Mouse (Mus musculus): ENCODE data around the gene Nucks1. TPM values are rescaled to one million over a fixed set of nuclear protein-coding genes. Genes with fewer than 3 reads are reported as not detected.

The Nucks1 gene
- 94.5 and 94.6 TPM in 2 replicates for polyA plus RNA-seq (2015; fragmentation: Nextera tagmentation; extraction: Ambion mirVana)

- peak within 1 kb of the TSS; percentile 96 for H3K9ac ChIP-seq
- H3K4me1 ChIP-seq = peaks cover 22% of the 10 kb centered on the region
- H3K4me3 ChIP-seq = peak within 1 kb of the TSS; percentile 91
- peak within 1 kb of the TSS; percentile 98 for H3K27ac ChIP-seq
- H3K27me3 ChIP-seq = peaks cover 17% of the 10 kb centered on the region
- peaks cover 6% of the 10 kb centered on the region for H3K36me3 ChIP-seq
- H3K4me2 ChIP-seq (replicated peaks) = peak within 1 kb of the TSS; percentile 79
- 0% methylated on average over 35 of the region's 35 CpGs for WGBS
- H3K9me3 ChIP-seq = no peaks in the 10 kb centered on the region
- ATAC-seq (ENCODE audit: low FRiP score, low read depth) = peak; percentile 99
These were observed at the start of gene Nucks1 for GRCm38 (mm10) chr1:131910001-131910648. Gene Nucks1 (plus strand): TSS chr1:131910534.

GRCm38 (mm10) chr1:131861811-131862210 lies 48.5 kb upstream of the Nucks1 start:
- H3K4me2 ChIP-seq (replicated peaks) = no peak overlapping the region
- H3K9ac ChIP-seq = no peak overlapping the region
- WGBS = 79% methylated on average over 4 of the region's 4 CpGs
- no peak for ATAC-seq (ENCODE audit: low FRiP score, low read depth)
- H3K27ac ChIP-seq = no peak overlapping the region
- H3K4me1 ChIP-seq = no peaks in the 10 kb centered on the region
- no peak overlapping the region for H3K4me3 ChIP-seq
- H3K36me3 ChIP-seq = no peaks in the 10 kb centered on the region
- no peaks in the 10 kb centered on the region for H3K27me3 ChIP-seq
- H3K9me3 ChIP-seq = no peaks in the 10 kb centered on the region

- Histone ChIP-seq H3K9me3 (no peaks in the 10 kb centered on the region), H3K27ac (no peak overlapping the region), H3K4me2 (replicated peaks) (no peak overlapping the region), H3K4me3 (no peak overlapping the region), H3K4me1 (peaks cover 7% of the 10 kb centered on the region; the same call in 1 of the 2 replicates), H3K27me3 (no peaks in the 10 kb centered on the region), H3K36me3 (no peaks in the 10 kb centered on the region), H3K9ac (no peak overlapping the region)
- ATAC-seq (ENCODE audit: low FRiP score, low read depth) = no peak
- WGBS = 72% methylated on average over 5 of the region's 5 CpGs
These were observed 44.7 kb upstream of the Nucks1 start for GRCm38 (mm10) chr1:131865596-131865995.

GRCm38 (mm10) chr1:131866304-131866999 lies 43.9 kb upstream of the Nucks1 start:
- no peak overlapping the region for H3K9ac ChIP-seq
- no peak for ATAC-seq (ENCODE audit: low FRiP score, low read depth)
- 80% methylated on average over 6 of the region's 6 CpGs for WGBS
- no peak overlapping the region for H3K27ac ChIP-seq
- H3K27me3 ChIP-seq = no peaks in the 10 kb centered on the region
- H3K36me3 ChIP-seq = no peaks in the 10 kb centered on the region
- peak overlapping the region; percentile 84; the same call in 1 of the 2 replicates for H3K4me2 ChIP-seq (replicated peaks)
- H3K4me3 ChIP-seq = peak overlapping the region; percentile 61; the same call in 1 of the 2 replicates
- peaks cover 7% of the 10 kb centered on the region; the same call in 1 of the 2 replicates for H3K4me1 ChIP-seq
- H3K9me3 ChIP-seq = no peaks in the 10 kb centered on the region

GRCm38 (mm10) chr1:131867093-131867945 lies 43.0 kb upstream of the Nucks1 start, which contains the start of gene Rab29:
Gene Rab29 (plus strand): TSS chr1:131867224.
- Histone ChIP-seq H3K27ac (no peak within 1 kb of the TSS), H3K4me3 (peak within 1 kb of the TSS; percentile 61)
- 2% methylated on average over 46 of the region's 46 CpGs for WGBS

GRCm38 (mm10) chr1:131867946-131868290 lies 42.4 kb upstream of the Nucks1 start:
- ATAC-seq (ENCODE audit: low FRiP score, low read depth) = no peak
- Histone ChIP-seq H3K36me3 (no peaks in the 10 kb centered on the region), H3K4me2 (replicated peaks) (peak overlapping the region; percentile 84), H3K9ac (peak overlapping the region; percentile 74), H3K4me3 (peak overlapping the region; percentile 61), H3K9me3 (no peaks in the 10 kb centered on the region), H3K27ac (no peak overlapping the region), H3K4me1 (peaks cover 7% of the 10 kb centered on the region; the same call in 1 of the 2 replicates), H3K27me3 (no peaks in the 10 kb centered on the region)
- WGBS = 20% methylated on average over 10 of the region's 10 CpGs

More at GRCm38 (mm10) chr1:131867093-131867945, 43.0 kb upstream of the Nucks1 start, which contains the start of gene Rab29:
- peak; percentile 97 for ATAC-seq (ENCODE audit: low FRiP score, low read depth)
- H3K36me3 ChIP-seq = no peaks in the 10 kb centered on the region
- H3K4me2 ChIP-seq (replicated peaks) = peak within 1 kb of the TSS; percentile 84
- H3K9ac ChIP-seq = peak within 1 kb of the TSS; percentile 74
- H3K9me3 ChIP-seq = no peaks in the 10 kb centered on the region
- peaks cover 7% of the 10 kb centered on the region; the same call in 1 of the 2 replicates for H3K4me1 ChIP-seq
- H3K27me3 ChIP-seq = no peaks in the 10 kb centered on the region

- H3K9ac ChIP-seq = no peak overlapping the region
- peaks cover 7% of the 10 kb centered on the region; the same call in 1 of the 2 replicates for H3K4me1 ChIP-seq
- 88% methylated on average over 2 of the region's 2 CpGs for WGBS
- H3K27ac ChIP-seq = no peak overlapping the region
- H3K9me3 ChIP-seq = no peaks in the 10 kb centered on the region
- no peak overlapping the region for H3K4me3 ChIP-seq
- no peak overlapping the region for H3K4me2 ChIP-seq (replicated peaks)
- no peak for ATAC-seq (ENCODE audit: low FRiP score, low read depth)
- H3K36me3 ChIP-seq = no peaks in the 10 kb centered on the region
- H3K27me3 ChIP-seq = no peaks in the 10 kb centered on the region
These were observed 40.8 kb upstream of the Nucks1 start for GRCm38 (mm10) chr1:131869561-131869960.

- Histone ChIP-seq H3K9me3 (no peaks in the 10 kb centered on the region), H3K4me1 (peaks cover 4% of the 10 kb centered on the region; the same call in 1 of the 2 replicates), H3K4me2 (replicated peaks) (no peak overlapping the region), H3K36me3 (no peaks in the 10 kb centered on the region), H3K27me3 (no peaks in the 10 kb centered on the region), H3K4me3 (no peak overlapping the region), H3K27ac (no peak overlapping the region), H3K9ac (no peak overlapping the region)
- no peak for ATAC-seq (ENCODE audit: low FRiP score, low read depth)
- WGBS = 47% methylated on average over 1 of the region's 1 CpGs
These were observed 37.5 kb upstream of the Nucks1 start for GRCm38 (mm10) chr1:131872856-131873255.

GRCm38 (mm10) chr1:131879816-131880215 lies 30.5 kb upstream of the Nucks1 start:
- Histone ChIP-seq H3K4me1 (no peaks in the 10 kb centered on the region), H3K27me3 (no peaks in the 10 kb centered on the region), H3K9me3 (no peaks in the 10 kb centered on the region), H3K4me3 (no peak overlapping the region), H3K4me2 (replicated peaks) (no peak overlapping the region), H3K9ac (no peak overlapping the region), H3K27ac (no peak overlapping the region), H3K36me3 (no peaks in the 10 kb centered on the region)
- WGBS = 72% methylated on average over 2 of the region's 2 CpGs
- ATAC-seq (ENCODE audit: low FRiP score, low read depth) = no peak

GRCm38 (mm10) chr1:131882787-131883186 lies 27.5 kb upstream of the Nucks1 start:
- no peak overlapping the region for H3K9ac ChIP-seq
- H3K4me3 ChIP-seq = no peak overlapping the region
- H3K27ac ChIP-seq = no peak overlapping the region
- no peaks in the 10 kb centered on the region for H3K9me3 ChIP-seq
- WGBS = 60% methylated on average over 2 of the region's 2 CpGs
- no peaks in the 10 kb centered on the region for H3K36me3 ChIP-seq
- no peak for ATAC-seq (ENCODE audit: low FRiP score, low read depth)
- H3K4me1 ChIP-seq = no peaks in the 10 kb centered on the region
- H3K4me2 ChIP-seq (replicated peaks) = no peak overlapping the region
- no peaks in the 10 kb centered on the region for H3K27me3 ChIP-seq

- ATAC-seq (ENCODE audit: low FRiP score, low read depth) = no peak
- Histone ChIP-seq H3K4me3 (no peak overlapping the region), H3K36me3 (no peaks in the 10 kb centered on the region), H3K27me3 (no peaks in the 10 kb centered on the region), H3K4me1 (no peaks in the 10 kb centered on the region), H3K4me2 (replicated peaks) (no peak overlapping the region), H3K9ac (no peak overlapping the region), H3K9me3 (no peaks in the 10 kb centered on the region), H3K27ac (no peak overlapping the region)
- WGBS = 63% methylated on average over 2 of the region's 2 CpGs
These were observed 24.2 kb upstream of the Nucks1 start for GRCm38 (mm10) chr1:131886173-131886572.

GRCm38 (mm10) chr1:131886641-131887040 lies 23.7 kb upstream of the Nucks1 start:
- Histone ChIP-seq H3K4me3 (no peak overlapping the region), H3K27me3 (no peaks in the 10 kb centered on the region), H3K9ac (no peak overlapping the region), H3K36me3 (no peaks in the 10 kb centered on the region), H3K27ac (no peak overlapping the region), H3K4me1 (no peaks in the 10 kb centered on the region), H3K4me2 (replicated peaks) (no peak overlapping the region), H3K9me3 (no peaks in the 10 kb centered on the region)
- 80% methylated on average over 3 of the region's 3 CpGs for WGBS
- no peak for ATAC-seq (ENCODE audit: low FRiP score, low read depth)

Data from limb, embryonic 13.5 days (tissue).